Mouse (Mus musculus) midbrain, embryonic 11.5 days (tissue): ENCODE results near the gene Trim62. TPM values are rescaled to one million over a fixed set of nuclear protein-coding genes. Genes with fewer than 3 reads are reported as not detected.

Source experiments
- ATAC-seq: fragments of 200-750 bp; cut with Nextera tagmentation; 2 replicates; pipeline ENCODE4 v1.8.0; 2017; ENCODE audit warnings: moderate TSS enrichment, moderate library complexity; ENCODE audit not compliant: low FRiP score
- DNase-seq: peaks from one replicate; pipeline ENCODE4 v3.0.0; 2015; ENCODE audit warnings: low spot score; ENCODE audit errors: missing footprints
- H3K27ac ChIP-seq: fragments of 300-500 bp; sonication (generic); 2 replicates; pipeline ENCODE4 v1.5.1; 2014; ENCODE audit warnings: low read depth, low read length
- H3K27me3 ChIP-seq: fragments of 300-500 bp; sonication (generic); 2 replicates; pipeline ENCODE4 v1.6.1; 2014; ENCODE audit warnings: mild to moderate bottlenecking, low read length, moderate library complexity, mixed read lengths; ENCODE audit not compliant: control insufficient read depth, insufficient read depth
- H3K36me3 ChIP-seq: fragments of 300-500 bp; sonication (generic); 2 replicates; pipeline ENCODE4 v1.6.1; 2014; ENCODE audit warnings: mild to moderate bottlenecking, low read length, moderate library complexity, mixed read lengths; ENCODE audit not compliant: control insufficient read depth, insufficient read depth
- H3K4me1 ChIP-seq: fragments of 300-500 bp; sonication (generic); 2 replicates; pipeline ENCODE4 v1.6.1; 2014; ENCODE audit warnings: low read length; ENCODE audit not compliant: control insufficient read depth, insufficient read depth
- H3K4me2 ChIP-seq: fragments of 300-500 bp; sonication (generic); 2 replicates; pipeline ENCODE4 v1.6.1; 2014; ENCODE audit warnings: mild to moderate bottlenecking, moderate library complexity
- H3K4me3 ChIP-seq: fragments of 300-500 bp; sonication (generic); 2 replicates; pipeline ENCODE4 v1.5.1; 2014; ENCODE audit warnings: low read depth, low read length
- H3K9ac ChIP-seq: fragments of 300-500 bp; sonication (generic); 2 replicates; pipeline ENCODE4 v1.6.1; 2014; ENCODE audit warnings: low read length
- H3K9me3 ChIP-seq: fragments of 300-500 bp; sonication (generic); 2 replicates; pipeline ENCODE4 v1.6.1; 2016; ENCODE audit warnings: low read length; ENCODE audit not compliant: control insufficient read depth
- WGBS: fragments of 180-500 bp; shearing (Covaris S2); extraction: QIAGEN DNeasy Blood & Tissue Kit; methylation state at CpG from one replicate; pipeline ENCODE4 v1.1.7; 2014; 5-methylcytosine and 5-hydroxymethylcytosine counted together
- polyA plus RNA-seq: library from polyadenylated mRNA; unstranded; fragments of >200 nt; fragmentation: Nextera tagmentation; extraction: Ambion mirVana; gene quantifications from 2 replicates; pipeline ENCODE4 v1.2.1, GENCODE M21; 2014

Trim62 gene
- polyA plus RNA-seq, 1 experiment from 2014 or later, result 10.3 TPM

DNA sequence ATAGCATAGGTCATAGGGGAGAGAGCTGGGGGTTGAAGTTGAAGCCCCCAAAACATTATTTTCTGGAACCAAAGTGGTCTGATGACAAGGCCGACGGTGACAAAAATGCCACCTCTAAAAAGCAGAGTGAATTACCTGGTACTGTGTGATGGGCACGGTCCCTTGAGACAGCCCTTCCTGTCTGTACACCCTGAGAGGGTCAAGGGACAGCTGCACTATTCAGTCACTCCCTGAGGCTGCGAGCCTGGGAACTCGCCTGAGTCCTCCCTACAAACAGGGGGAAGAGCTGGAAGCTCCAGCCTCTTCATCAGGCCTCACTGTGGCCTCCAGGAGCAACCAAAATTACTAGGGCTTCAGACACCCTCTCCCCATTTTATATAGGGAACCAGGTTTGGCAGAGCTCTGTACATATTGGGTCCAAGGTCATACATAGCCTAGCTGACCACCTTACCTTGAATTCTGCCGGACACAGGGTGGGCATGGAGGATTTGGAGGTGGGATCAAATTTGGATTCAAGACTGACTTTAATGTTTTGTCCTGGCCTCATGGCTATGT lies 5.1 kb downstream of the Trim62 start:
- Histone ChIP-seq H3K4me3 (no peak overlapping the region), H3K9me3 (no peaks in the 10 kb centered on the region), H3K9ac (no peak overlapping the region), H3K27me3 (no peaks in the 10 kb centered on the region), H3K4me2 (no peak overlapping the region), H3K4me1 (peaks cover 10% of the 10 kb centered on the region), H3K27ac (no peak overlapping the region), H3K36me3 (no peaks in the 10 kb centered on the region)
- ATAC-seq (no peak), DNase-seq (no peak)
- 90% methylated on average over 6 of the region's 6 CpGs for WGBS

DNA sequence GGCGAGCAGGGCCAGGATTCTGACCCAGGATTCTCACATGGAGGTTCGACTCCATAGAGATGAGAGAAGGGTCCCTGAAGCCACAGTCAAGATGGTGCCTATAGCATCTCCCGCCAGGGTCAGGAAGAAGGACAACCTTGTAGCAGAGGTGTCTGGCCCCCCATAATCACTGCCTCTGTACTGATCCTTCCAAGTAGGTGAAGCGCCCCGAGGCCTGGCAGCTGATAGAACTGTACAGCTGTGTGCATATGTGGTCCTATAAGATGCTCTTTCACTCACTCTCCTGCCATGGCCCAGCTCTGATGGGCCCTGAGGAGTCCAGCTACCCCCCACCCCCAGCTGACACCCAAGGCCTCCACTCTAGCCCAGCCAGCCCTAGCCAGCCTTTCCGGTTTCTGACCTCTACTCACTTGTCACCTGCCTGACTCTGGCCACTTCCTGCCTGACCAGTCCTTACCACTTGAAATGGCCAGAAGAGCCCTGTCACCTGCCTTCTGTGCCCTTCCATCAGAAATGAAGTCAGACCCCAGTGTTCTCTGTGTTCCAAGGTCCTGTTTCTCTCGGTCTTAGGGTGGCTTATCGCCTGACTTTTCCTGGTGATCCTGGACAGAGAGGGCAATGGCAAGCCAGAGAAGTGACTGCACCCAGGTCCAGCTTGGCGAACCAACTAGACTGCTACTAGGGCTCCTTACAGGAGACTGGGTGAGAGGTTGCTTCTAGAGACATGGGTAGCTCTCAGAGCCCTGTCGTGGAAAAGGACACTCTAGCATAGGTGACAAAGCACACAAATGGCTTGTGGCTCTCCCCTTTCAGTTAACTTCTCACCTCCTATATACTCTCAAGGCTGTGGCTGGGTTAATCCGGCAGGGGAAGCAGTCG lies 6.6 kb downstream of the Trim62 start:
- Histone ChIP-seq H3K9ac (no peak overlapping the region), H3K27ac (no peak overlapping the region), H3K4me2 (no peak overlapping the region), H3K27me3 (no peaks in the 10 kb centered on the region), H3K36me3 (no peaks in the 10 kb centered on the region), H3K4me3 (no peak overlapping the region), H3K4me1 (peaks cover 4% of the 10 kb centered on the region; the same call in 1 of the 2 replicates), H3K9me3 (no peaks in the 10 kb centered on the region)
- no peak for ATAC-seq
- 89% methylated on average over 12 of the region's 12 CpGs for WGBS
- DNase-seq, result no peak

DNA sequence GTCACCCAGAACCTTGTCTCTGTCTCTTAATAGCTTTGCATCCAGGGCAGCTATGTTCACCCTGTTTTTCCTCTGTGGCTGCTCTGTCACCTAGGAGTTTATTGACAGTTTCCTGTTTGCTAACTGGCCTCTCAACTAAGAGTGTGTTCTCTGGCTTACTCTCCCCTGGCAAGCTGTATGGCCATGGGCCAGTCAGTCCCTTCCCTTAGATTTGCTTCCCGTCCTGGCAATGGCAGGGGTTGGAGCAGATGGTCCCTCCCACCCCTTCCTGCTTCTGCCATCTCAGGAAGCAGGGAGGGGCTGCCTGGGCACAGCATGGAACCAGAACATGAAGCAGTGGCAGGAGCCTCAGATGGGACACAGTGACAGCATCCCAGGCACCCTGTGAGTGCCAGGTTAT lies 7.8 kb downstream of the Trim62 start:
- Histone ChIP-seq H3K36me3 (no peaks in the 10 kb centered on the region), H3K9ac (no peak overlapping the region), H3K4me3 (no peak overlapping the region), H3K27ac (no peak overlapping the region), H3K27me3 (no peaks in the 10 kb centered on the region), H3K4me2 (no peak overlapping the region), H3K9me3 (no peaks in the 10 kb centered on the region), H3K4me1 (peaks cover 4% of the 10 kb centered on the region; the same call in 1 of the 2 replicates)
- WGBS, result 32% methylated on average over 1 of the region's 1 CpGs
- no peak for ATAC-seq
- DNase-seq, result no peak

DNA sequence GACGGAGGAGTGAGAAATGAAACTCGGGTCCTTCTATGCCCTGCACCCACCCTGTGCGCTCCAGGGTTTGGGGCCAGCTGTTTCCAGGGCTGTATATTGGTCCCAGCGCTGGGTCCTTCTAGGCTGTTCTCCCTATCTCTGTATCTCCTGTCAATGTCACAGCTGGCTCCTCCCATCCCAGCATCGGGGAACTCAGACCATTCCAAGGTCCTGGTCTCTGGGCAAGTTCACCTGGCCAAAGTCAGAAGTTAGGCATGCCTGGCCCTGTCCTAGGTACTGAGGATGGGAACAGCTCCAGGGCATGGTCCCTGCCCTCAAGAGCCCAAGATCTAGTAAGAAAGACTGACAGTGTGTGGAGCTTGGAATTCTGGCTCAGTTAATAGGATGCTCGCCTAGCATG lies 8.4 kb downstream of the Trim62 start:
- H3K9me3 ChIP-seq, result no peaks in the 10 kb centered on the region
- H3K9ac ChIP-seq, result no peak overlapping the region
- 86% methylated on average over 6 of the region's 6 CpGs for WGBS
- no peak for ATAC-seq
- no peak overlapping the region for H3K4me2 ChIP-seq
- H3K4me1 ChIP-seq, result no peaks in the 10 kb centered on the region
- H3K27me3 ChIP-seq, result no peaks in the 10 kb centered on the region
- DNase-seq, result no peak
- no peak overlapping the region for H3K4me3 ChIP-seq
- H3K27ac ChIP-seq, result no peak overlapping the region
- H3K36me3 ChIP-seq, result no peaks in the 10 kb centered on the region

DNA sequence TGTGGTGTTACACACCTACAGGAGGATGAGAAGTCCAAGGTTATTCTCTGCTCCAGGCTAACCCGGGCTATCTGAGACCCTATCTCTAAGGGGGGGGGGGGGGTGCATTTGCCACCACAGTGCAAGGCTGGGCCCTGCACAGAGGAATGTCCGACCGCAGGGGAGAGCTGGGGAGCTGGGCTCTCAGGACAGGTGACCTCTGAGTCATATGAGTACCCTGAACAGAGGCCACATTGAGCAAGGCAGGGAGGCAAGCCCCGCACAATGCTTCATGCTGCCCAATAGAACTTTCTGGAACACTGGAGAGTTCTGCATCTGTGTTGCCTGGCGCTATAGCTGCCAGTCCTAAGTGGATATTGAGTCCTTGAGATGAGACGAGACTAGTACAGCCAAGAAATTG lies 8.8 kb downstream of the Trim62 start:
- DNase-seq, result no peak
- no peaks in the 10 kb centered on the region for H3K4me1 ChIP-seq
- WGBS, result 88% methylated on average over 6 of the region's 6 CpGs
- no peak overlapping the region for H3K9ac ChIP-seq
- H3K27ac ChIP-seq, result no peak overlapping the region
- H3K9me3 ChIP-seq, result no peaks in the 10 kb centered on the region
- H3K36me3 ChIP-seq, result no peaks in the 10 kb centered on the region
- no peak for ATAC-seq
- no peak overlapping the region for H3K4me3 ChIP-seq
- H3K4me2 ChIP-seq, result no peak overlapping the region
- no peaks in the 10 kb centered on the region for H3K27me3 ChIP-seq

DNA sequence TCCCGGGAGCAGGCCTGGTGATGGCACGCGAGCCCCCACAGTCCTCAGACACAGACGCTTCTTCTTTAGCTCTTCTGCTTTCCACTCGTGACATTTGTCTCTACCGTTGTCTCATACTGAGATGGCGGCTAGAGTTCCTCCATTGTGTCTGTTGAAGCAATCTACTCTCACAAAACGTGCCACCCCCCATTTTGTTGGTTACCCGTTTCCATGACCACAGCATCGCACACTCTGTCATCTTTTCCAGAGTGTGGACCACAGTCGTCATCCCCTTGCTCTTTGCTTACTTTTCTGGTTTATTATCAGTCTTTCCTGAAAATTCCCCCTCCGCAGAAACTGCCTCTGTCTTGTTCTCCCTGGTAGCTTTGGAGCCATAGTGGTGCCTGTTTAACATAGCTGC lies 10.7 kb downstream of the Trim62 start:
- Histone ChIP-seq H3K27me3 (no peaks in the 10 kb centered on the region), H3K9ac (no peak overlapping the region), H3K4me2 (no peak overlapping the region), H3K4me1 (peaks cover 12% of the 10 kb centered on the region), H3K27ac (no peak overlapping the region), H3K9me3 (no peaks in the 10 kb centered on the region), H3K36me3 (no peaks in the 10 kb centered on the region), H3K4me3 (no peak overlapping the region)
- 86% methylated on average over 12 of the region's 12 CpGs for WGBS
- DNase-seq (no peak), ATAC-seq (no peak)

DNA sequence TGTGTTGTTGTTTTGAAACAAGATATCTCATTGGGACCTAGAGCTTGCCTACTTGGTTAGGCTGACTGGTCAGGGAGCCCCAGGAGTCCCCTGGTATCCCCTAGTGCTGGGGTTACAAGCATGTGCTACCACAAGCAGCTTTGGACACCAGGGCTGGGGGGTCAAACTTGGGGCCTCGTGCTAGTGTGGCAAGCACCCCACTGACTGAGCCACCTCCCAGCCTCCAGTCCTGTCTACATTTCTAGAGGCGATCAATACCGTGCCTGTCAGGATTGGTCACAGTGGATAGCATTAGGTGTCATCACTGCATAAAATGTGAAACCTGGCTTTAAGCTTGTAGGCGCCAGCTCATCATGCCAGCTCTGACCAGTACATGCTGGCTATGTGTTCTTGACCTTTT lies 12.5 kb downstream of the Trim62 start:
- 92% methylated on average over 4 of the region's 4 CpGs for WGBS
- Histone ChIP-seq H3K4me1 (peaks cover 21% of the 10 kb centered on the region), H3K9me3 (no peaks in the 10 kb centered on the region)

DNA sequence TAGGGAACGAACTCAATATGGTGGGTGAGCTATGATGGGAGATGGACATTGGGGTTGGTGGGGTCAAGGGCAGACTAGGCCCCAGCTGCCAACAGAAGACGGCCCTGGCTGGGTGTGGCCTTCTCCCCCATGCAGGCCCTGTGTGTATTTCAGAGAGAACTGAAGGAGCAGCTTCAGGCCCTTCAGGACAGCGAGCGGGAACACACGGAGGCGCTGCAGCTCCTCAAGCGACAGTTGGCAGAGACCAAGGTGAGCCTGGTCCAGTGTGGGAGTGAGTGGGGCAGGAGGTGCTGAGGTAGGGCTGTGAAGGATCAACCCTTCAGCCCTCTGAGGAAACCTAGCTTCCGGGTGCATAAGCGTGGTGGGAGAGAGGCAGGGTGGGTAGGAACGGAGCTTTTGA lies 13.3 kb downstream of the Trim62 start:
- no peaks in the 10 kb centered on the region for H3K9me3 ChIP-seq
- H3K9ac ChIP-seq, result no peak overlapping the region
- no peak overlapping the region for H3K4me2 ChIP-seq
- peaks cover 21% of the 10 kb centered on the region for H3K4me1 ChIP-seq
- H3K27ac ChIP-seq, result no peak overlapping the region
- H3K4me3 ChIP-seq, result no peak overlapping the region
- H3K36me3 ChIP-seq, result no peaks in the 10 kb centered on the region
- no peak for DNase-seq
- WGBS, result 93% methylated on average over 10 of the region's 10 CpGs
- H3K27me3 ChIP-seq, result no peaks in the 10 kb centered on the region
- ATAC-seq, result no peak

More for the DNA sequence above, 12.5 kb downstream of the Trim62 start:
- Histone ChIP-seq H3K36me3 (no peaks in the 10 kb centered on the region), H3K27me3 (no peaks in the 10 kb centered on the region), H3K4me2 (no peak overlapping the region), H3K9ac (no peak overlapping the region), H3K27ac (no peak overlapping the region), H3K4me3 (no peak overlapping the region)
- DNase-seq (no peak), ATAC-seq (no peak)

DNA sequence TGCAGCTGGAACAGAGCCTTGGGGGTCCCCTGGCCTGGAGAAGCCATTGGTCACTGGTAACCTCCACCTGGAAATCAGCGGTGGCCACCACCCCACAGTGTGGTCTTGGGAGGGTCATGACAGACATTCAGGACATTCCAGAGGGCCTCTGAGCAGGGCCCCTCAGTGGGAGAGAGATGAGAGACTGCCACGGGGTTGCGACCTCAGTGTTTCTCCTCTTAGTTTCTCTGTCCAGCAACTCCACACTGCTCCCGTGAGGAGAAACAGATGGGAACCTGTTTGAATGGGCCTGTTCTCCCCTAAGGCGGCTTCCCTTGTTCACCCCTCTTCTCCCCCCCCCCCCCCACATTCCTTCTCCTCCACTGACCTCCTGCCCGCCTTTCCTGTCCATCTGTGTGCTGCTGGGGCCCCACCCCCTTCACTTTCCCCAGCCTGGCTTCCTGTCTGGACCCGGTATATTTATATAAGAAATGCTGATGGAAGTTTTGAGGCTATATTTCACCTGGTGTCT lies 14.6 kb downstream of the Trim62 start:
- no peak overlapping the region for H3K4me2 ChIP-seq
- no peak overlapping the region for H3K4me3 ChIP-seq
- peaks cover 21% of the 10 kb centered on the region for H3K4me1 ChIP-seq
- no peaks in the 10 kb centered on the region for H3K36me3 ChIP-seq
- no peaks in the 10 kb centered on the region for H3K9me3 ChIP-seq
- no peak for DNase-seq
- ATAC-seq, result no peak; the same call in 1 of the 2 replicates
- no peaks in the 10 kb centered on the region for H3K27me3 ChIP-seq
- no peak overlapping the region for H3K9ac ChIP-seq
- H3K27ac ChIP-seq, result no peak overlapping the region
- WGBS, result 29% methylated on average over 6 of the region's 7 CpGs
